Mouse (Mus musculus): ENCODE data around the gene Med9. TPM values are rescaled to one million over a fixed set of nuclear protein-coding genes. Genes with fewer than 3 reads are reported as not detected.

Med9 gene
- polyA plus RNA-seq, 1 experiment from 2014 or later = 38.9 TPM

DNA sequence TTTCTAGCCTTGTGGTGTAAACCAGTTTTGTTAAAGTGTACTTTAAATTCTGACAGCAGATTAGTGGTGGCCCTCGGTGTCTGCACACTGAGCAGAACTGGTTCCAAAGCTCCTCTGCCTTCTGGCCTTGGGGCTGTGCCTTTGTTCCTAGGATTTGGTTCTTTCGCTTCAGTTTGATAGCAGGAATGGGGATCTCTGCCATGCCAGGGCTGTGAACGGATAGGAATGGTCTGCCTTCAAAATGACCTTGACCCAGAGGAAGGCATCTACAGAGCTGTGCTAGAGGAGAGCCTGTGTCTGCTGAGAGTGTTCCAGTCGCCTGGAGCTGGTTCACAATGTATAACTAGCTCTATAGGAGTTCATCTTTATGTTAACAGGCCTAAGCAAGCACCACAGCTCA is 11.4 kb downstream of the Med9 start:
- H3K4me2 ChIP-seq (ENCODE audit: low read length) = no peak overlapping the region
- no peak overlapping the region for H3K9ac ChIP-seq (ENCODE audit: low read depth, low read length)
- H3K36me3 ChIP-seq (ENCODE audit: insufficient read depth, low read length) = peaks cover 17% of the 10 kb centered on the region
- no peaks in the 10 kb centered on the region for H3K27me3 ChIP-seq (ENCODE audit: insufficient read depth, low read length)
- H3K9me3 ChIP-seq (replicated peaks; ENCODE audit: low read length) = no peaks in the 10 kb centered on the region
- H3K4me1 ChIP-seq (replicated peaks; ENCODE audit: insufficient read depth, low read length) = peaks cover 7% of the 10 kb centered on the region
- ATAC-seq (replicated peaks; ENCODE audit: low FRiP score, low read depth) (no peak), DNase-seq (ENCODE audit: low spot score) (no peak)
- no peak overlapping the region for H3K4me3 ChIP-seq (replicated peaks; ENCODE audit: low read depth, low read length)
- no peak overlapping the region for H3K27ac ChIP-seq
- 73% methylated on average over 4 of the region's 4 CpGs for WGBS
- no peak for TF ChIP-seq CTCF (IDR thresholded peaks at IDR 0.05; ENCODE audit: low read depth)

DNA sequence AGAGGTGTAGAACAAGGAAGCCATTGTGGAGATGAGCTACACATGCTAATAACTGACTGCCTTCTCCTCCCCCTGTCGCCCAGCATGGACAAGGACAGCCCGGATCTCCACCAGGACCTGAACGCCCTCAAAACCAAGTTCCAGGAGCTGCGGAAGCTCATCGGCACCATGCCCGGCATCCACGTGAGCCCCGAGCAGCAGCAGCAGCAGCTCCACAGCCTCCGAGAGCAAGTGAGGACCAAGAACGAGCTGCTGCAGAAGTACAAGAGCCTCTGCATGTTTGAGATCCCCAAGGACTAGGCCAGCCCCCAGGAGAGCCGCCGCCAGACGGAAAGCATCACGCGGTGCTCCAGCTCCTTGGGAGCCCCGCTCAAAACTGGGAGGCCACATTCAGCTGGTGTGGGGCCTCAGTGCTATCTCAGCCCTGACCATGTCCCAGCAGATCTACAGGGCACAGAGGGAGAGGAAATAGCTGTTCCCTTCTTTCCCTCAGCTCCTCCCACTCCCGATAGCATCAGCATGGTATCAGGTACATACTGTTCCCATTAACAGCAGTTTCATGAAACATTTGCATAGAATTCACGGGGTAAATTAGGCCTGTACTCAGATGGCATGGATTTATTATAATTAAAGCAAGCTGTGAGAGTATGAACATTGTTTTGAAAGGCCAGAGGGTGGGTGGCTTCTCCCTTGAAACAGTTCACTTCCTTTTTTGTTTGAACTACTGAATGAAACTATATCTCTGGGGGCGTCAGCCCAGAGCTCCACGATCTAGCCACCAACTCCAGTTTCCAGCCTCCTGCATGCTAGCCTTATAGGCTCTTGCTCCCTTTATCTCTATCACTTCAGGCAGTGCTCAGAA is 12.7 kb downstream of the Med9 start:
- 86% methylated on average over 20 of the region's 20 CpGs for WGBS
- H3K9ac ChIP-seq (ENCODE audit: low read depth, low read length) = no peak overlapping the region
- no peaks in the 10 kb centered on the region for H3K9me3 ChIP-seq (replicated peaks; ENCODE audit: low read length)
- H3K27ac ChIP-seq = peak overlapping the region; percentile 25; the same call in 1 of the 2 replicates
- DNase-seq (ENCODE audit: low spot score) (no peak), ATAC-seq (replicated peaks; ENCODE audit: low FRiP score, low read depth) (no peak)
- no peaks in the 10 kb centered on the region for H3K27me3 ChIP-seq (ENCODE audit: insufficient read depth, low read length)
- H3K36me3 ChIP-seq (ENCODE audit: insufficient read depth, low read length) = peaks cover 17% of the 10 kb centered on the region
- no peak for TF ChIP-seq CTCF (IDR thresholded peaks at IDR 0.05; ENCODE audit: low read depth)
- peaks cover 11% of the 10 kb centered on the region for H3K4me1 ChIP-seq (replicated peaks; ENCODE audit: insufficient read depth, low read length)
- H3K4me2 ChIP-seq (ENCODE audit: low read length) = no peak overlapping the region
- no peak overlapping the region for H3K4me3 ChIP-seq (replicated peaks; ENCODE audit: low read depth, low read length)

- DNase-seq (ENCODE audit: low spot score) = no peak
- Histone ChIP-seq H3K27me3 (ENCODE audit: insufficient read depth, low read length) (no peaks in the 10 kb centered on the region), H3K9ac (ENCODE audit: low read depth, low read length) (no peak overlapping the region), H3K4me3 (replicated peaks; ENCODE audit: low read depth, low read length) (no peak overlapping the region), H3K9me3 (replicated peaks; ENCODE audit: low read length) (no peaks in the 10 kb centered on the region), H3K27ac (peak overlapping the region; percentile 25; the same call in 1 of the 2 replicates), H3K4me2 (ENCODE audit: low read length) (no peak overlapping the region), H3K36me3 (ENCODE audit: insufficient read depth, low read length) (peaks cover 17% of the 10 kb centered on the region), H3K4me1 (replicated peaks; ENCODE audit: insufficient read depth, low read length) (peaks cover 16% of the 10 kb centered on the region)
- WGBS = 89% methylated on average over 9 of the region's 9 CpGs
- no peak for ATAC-seq (replicated peaks; ENCODE audit: low FRiP score, low read depth)
- no peak for TF ChIP-seq CTCF (IDR thresholded peaks at IDR 0.05; ENCODE audit: low read depth)
Observed at GRCm38 (mm10) chr11:59961338-59961875, 13.4 kb downstream of the Med9 start.

DNA sequence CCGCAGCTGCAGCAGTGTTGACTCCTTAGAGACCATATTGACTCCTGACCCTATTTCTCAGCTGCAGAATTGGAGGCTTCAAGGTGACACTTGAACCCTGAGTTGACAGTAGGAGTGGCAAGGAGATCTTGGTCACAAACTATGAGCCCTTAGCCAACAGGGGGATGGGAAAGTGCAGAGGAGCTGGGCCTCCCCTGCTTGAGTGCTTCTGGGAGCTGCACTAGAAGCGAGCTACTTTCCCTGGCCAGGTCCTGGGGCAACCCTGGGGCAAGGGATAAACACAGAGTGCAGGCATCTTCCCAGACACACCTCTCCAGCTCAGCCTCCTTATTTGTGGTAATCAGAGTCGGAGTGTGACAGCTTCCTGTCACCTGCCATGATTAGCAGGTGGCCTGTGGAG is 14.6 kb downstream of the Med9 start:
- Histone ChIP-seq H3K4me2 (ENCODE audit: low read length) (no peak overlapping the region), H3K9ac (ENCODE audit: low read depth, low read length) (no peak overlapping the region), H3K4me1 (replicated peaks; ENCODE audit: insufficient read depth, low read length) (peaks cover 20% of the 10 kb centered on the region), H3K4me3 (replicated peaks; ENCODE audit: low read depth, low read length) (no peak overlapping the region), H3K36me3 (ENCODE audit: insufficient read depth, low read length) (peaks cover 17% of the 10 kb centered on the region), H3K9me3 (replicated peaks; ENCODE audit: low read length) (no peaks in the 10 kb centered on the region), H3K27me3 (ENCODE audit: insufficient read depth, low read length) (no peaks in the 10 kb centered on the region), H3K27ac (no peak overlapping the region)
- DNase-seq (ENCODE audit: low spot score) (no peak), ATAC-seq (replicated peaks; ENCODE audit: low FRiP score, low read depth) (no peak)
- 79% methylated on average over 3 of the region's 3 CpGs for WGBS
- TF ChIP-seq CTCF (IDR thresholded peaks at IDR 0.05; ENCODE audit: low read depth) = no peak

DNA sequence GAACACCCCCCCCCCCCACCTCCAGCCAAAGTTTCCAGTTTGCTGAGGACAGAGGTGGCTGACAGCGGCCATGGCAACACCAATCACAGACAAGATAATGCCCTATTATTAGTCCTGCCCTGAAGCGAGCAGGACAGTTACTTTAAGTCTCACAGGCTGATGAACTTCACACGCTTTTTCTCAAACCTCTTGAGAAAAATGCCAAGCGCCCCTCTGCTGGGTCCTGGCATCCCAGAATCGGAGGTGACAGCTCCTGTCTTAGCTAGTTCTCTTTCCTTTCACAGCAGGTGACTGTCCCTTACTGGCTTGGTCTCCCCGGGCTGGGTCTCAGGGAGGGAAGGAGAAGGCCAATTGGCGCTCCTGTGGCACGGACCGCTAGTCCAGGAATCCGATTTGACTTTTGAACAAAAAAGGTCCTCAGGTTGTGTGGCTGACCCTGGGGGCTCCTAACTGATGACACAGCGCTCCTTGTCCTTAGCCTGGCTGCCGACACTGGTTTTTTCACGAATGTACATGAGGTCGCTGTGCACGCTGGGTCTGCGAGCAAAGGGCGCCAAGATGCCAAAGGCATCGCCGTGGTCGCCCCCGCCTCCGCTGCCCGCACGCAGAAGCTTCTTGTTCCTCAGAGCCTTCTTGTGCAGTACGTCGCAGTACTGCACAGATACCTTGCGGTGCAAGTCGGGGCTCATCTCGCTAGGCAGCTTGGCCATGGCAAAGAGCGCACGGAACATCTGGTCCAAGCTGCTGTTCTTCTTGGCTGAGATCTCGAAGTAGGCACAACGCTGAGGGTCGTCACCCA is 15.6 kb downstream of the Med9 start:
- peak overlapping the region; percentile 92 for H3K4me2 ChIP-seq (ENCODE audit: low read length)
- WGBS = 9% methylated on average over 34 of the region's 34 CpGs
- no peak for ATAC-seq (replicated peaks; ENCODE audit: low FRiP score, low read depth)
- peak; percentile 19 for DNase-seq (ENCODE audit: low spot score)
- TF ChIP-seq CTCF (IDR thresholded peaks at IDR 0.05; ENCODE audit: low read depth) = no peak
- H3K9me3 ChIP-seq (replicated peaks; ENCODE audit: low read length) = no peaks in the 10 kb centered on the region
- H3K36me3 ChIP-seq (ENCODE audit: insufficient read depth, low read length) = peaks cover 17% of the 10 kb centered on the region
- peak overlapping the region; percentile 57 for H3K9ac ChIP-seq (ENCODE audit: low read depth, low read length)
- H3K4me1 ChIP-seq (replicated peaks; ENCODE audit: insufficient read depth, low read length) = peaks cover 20% of the 10 kb centered on the region
- no peaks in the 10 kb centered on the region for H3K27me3 ChIP-seq (ENCODE audit: insufficient read depth, low read length)
- peak overlapping the region; percentile 48 for H3K4me3 ChIP-seq (replicated peaks; ENCODE audit: low read depth, low read length)
- H3K27ac ChIP-seq = no peak overlapping the region

GRCm38 (mm10) chr11:59964163-59964758 is 16.3 kb downstream of the Med9 start:
- WGBS = 2% methylated on average over 33 of the region's 33 CpGs
- peaks cover 20% of the 10 kb centered on the region for H3K4me1 ChIP-seq (replicated peaks; ENCODE audit: insufficient read depth, low read length)
- H3K4me3 ChIP-seq (replicated peaks; ENCODE audit: low read depth, low read length) = peak overlapping the region; percentile 48
- H3K9ac ChIP-seq (ENCODE audit: low read depth, low read length) = peak overlapping the region; percentile 57
- DNase-seq (ENCODE audit: low spot score) (peak; percentile 25), ATAC-seq (replicated peaks; ENCODE audit: low FRiP score, low read depth) (no peak)
- H3K27ac ChIP-seq = peak overlapping the region; percentile 74; the same call in 1 of the 2 replicates
- H3K4me2 ChIP-seq (ENCODE audit: low read length) = peak overlapping the region; percentile 92
- no peak for TF ChIP-seq CTCF (IDR thresholded peaks at IDR 0.05; ENCODE audit: low read depth)
- H3K36me3 ChIP-seq (ENCODE audit: insufficient read depth, low read length) = peaks cover 17% of the 10 kb centered on the region
- H3K9me3 ChIP-seq (replicated peaks; ENCODE audit: low read length) = no peaks in the 10 kb centered on the region
- no peaks in the 10 kb centered on the region for H3K27me3 ChIP-seq (ENCODE audit: insufficient read depth, low read length)
